Mouse (Mus musculus) thymus, postnatal 10 days (tissue): ENCODE measurements around the gene Gm10260.

Source experiments
- DNase-seq, 2 experiments: peaks; one replicate each; pipeline ENCODE4 v3.0.0; 2021; ENCODE audit warnings: low spot score in 2 of 2

Gene Gm10260

GRCm38 (mm10) chr13:97760532-97760931 is at the start of gene Gm10260:
TSS of gene Gm10260 (minus strand) at chr13:97760632.
- DNase-seq: no peak

- DNase-seq: no peak
Measured at GRCm38 (mm10) chr13:97809828-97810227, 49.4 kb upstream of the Gm10260 start.

- DNase-seq: no peak
Measured at GRCm38 (mm10) chr13:97805907-97806306, 45.5 kb upstream of the Gm10260 start.

- no peak for DNase-seq
Measured at GRCm38 (mm10) chr13:97802386-97802785, 42.0 kb upstream of the Gm10260 start.

- DNase-seq: no peak
Measured at GRCm38 (mm10) chr13:97797462-97797861, 37.0 kb upstream of the Gm10260 start.

GRCm38 (mm10) chr13:97794780-97795179 is 34.3 kb upstream of the Gm10260 start:
- no peak for DNase-seq

- DNase-seq: no peak
Measured at GRCm38 (mm10) chr13:97793932-97794331, 33.5 kb upstream of the Gm10260 start.

- DNase-seq: no peak
Measured at GRCm38 (mm10) chr13:97791664-97792063, 31.2 kb upstream of the Gm10260 start.

- peak; percentile 16 to 38 for DNase-seq
Measured at GRCm38 (mm10) chr13:97789782-97790450, 29.5 kb upstream of the Gm10260 start.

GRCm38 (mm10) chr13:97785167-97785835 is 24.9 kb upstream of the Gm10260 start:
- DNase-seq: no peak

GRCm38 (mm10) chr13:97783423-97784143 is 23.2 kb upstream of the Gm10260 start:
- no peak for DNase-seq

- no peak for DNase-seq
Measured at GRCm38 (mm10) chr13:97782063-97782462, 21.6 kb upstream of the Gm10260 start.

- DNase-seq: no peak
Measured at GRCm38 (mm10) chr13:97781637-97782036, 21.2 kb upstream of the Gm10260 start.

GRCm38 (mm10) chr13:97780556-97780955 is 20.1 kb upstream of the Gm10260 start:
- no peak for DNase-seq

- no peak for DNase-seq
Measured at GRCm38 (mm10) chr13:97779657-97780445, 19.4 kb upstream of the Gm10260 start.

- DNase-seq: no peak
Measured at GRCm38 (mm10) chr13:97778698-97779194, 18.3 kb upstream of the Gm10260 start.

- no peak for DNase-seq
Measured at GRCm38 (mm10) chr13:97777667-97778066, 17.2 kb upstream of the Gm10260 start.

GRCm38 (mm10) chr13:97776702-97777101 is 16.3 kb upstream of the Gm10260 start:
- DNase-seq: no peak

- DNase-seq: no peak
Measured at GRCm38 (mm10) chr13:97775907-97776306, 15.5 kb upstream of the Gm10260 start.

- no peak for DNase-seq
Measured at GRCm38 (mm10) chr13:97774740-97775425, 14.5 kb upstream of the Gm10260 start.

- DNase-seq: no peak
Measured at GRCm38 (mm10) chr13:97769205-97769604, 8.8 kb upstream of the Gm10260 start.
